Mouse (Mus musculus): ENCODE measurements around the gene Fbxo8.

DNA sequence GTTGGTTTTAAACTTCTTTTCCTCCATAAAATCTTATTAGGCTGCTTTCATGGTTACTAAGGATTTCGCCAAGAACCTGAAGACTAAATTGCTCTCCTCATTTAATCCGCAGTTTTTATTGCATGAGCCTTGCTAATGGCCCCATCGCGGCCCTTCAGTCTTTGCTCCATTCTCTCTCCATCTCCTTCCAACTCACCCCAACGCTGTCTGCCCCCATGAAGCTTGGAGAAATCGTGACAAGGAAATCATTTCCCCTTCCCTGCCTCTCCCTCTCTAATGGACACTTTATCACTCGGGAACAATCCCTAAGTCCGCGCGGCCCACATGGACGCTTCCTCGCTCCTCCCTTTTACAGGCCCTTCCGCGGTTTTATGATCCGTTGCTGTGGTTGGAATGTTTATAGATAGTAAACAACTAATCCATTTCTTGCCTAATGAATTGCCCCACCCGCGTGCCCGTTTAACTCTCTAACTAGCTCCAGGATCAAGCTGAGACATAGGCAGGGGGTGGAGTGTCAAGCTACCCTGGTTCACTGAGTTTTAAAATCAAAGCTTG is 71.7 kb downstream of the Fbxo8 start:
- no peak for TF ChIP-seq BHLHE40 (IDR thresholded peaks at IDR 0.05; ENCODE audit: borderline replicate concordance, low read depth, low read length)
- no peak for TF ChIP-seq E2F4 (IDR thresholded peaks at IDR 0.05; ENCODE audit: borderline replicate concordance, low read depth, low read length)
- TF ChIP-seq CTCF (IDR thresholded peaks at IDR 0.05 in 2 of 3, conservative IDR thresholded peaks at IDR 0.05 in 1 of 3; ENCODE audit: control insufficient read depth in 1 of 3, insufficient read depth in 1 of 3, low read depth in 2 of 3, low read length in 3 of 3, poor library complexity in 1 of 3, severe bottlenecking in 1 of 3): no peak
- TF ChIP-seq RAD21 (IDR thresholded peaks at IDR 0.05; ENCODE audit: low read depth, low read length): no peak
- TF ChIP-seq CHD1 (IDR thresholded peaks at IDR 0.05; ENCODE audit: low read depth, low read length): no peak
- TF ChIP-seq GATA1 (IDR thresholded peaks at IDR 0.05; ENCODE audit: low read depth, low read length): no peak
- no peak for TF ChIP-seq POLR2AphosphoS5 (IDR thresholded peaks at IDR 0.05; ENCODE audit: borderline replicate concordance, low read depth, low read length)
- TF ChIP-seq MAX (IDR thresholded peaks at IDR 0.05; ENCODE audit: low read length): no peak
- TF ChIP-seq POLR2AphosphoS2 (IDR thresholded peaks at IDR 0.05; ENCODE audit: low read length): no peak
- TF ChIP-seq POLR2A (IDR thresholded peaks at IDR 0.05; ENCODE audit: control insufficient read depth in 1 of 2, insufficient read depth in 1 of 2, low read depth in 1 of 2, low read length in 2 of 2, poor library complexity in 1 of 2): no peak
- TF ChIP-seq TAL1 (IDR thresholded peaks at IDR 0.05; ENCODE audit: low read length): no peak
- TF ChIP-seq ETS1 (IDR thresholded peaks at IDR 0.05; ENCODE audit: low read depth, low read length): no peak
- no peak for TF ChIP-seq HCFC1 (IDR thresholded peaks at IDR 0.05; ENCODE audit: low read depth, low read length)
- TF ChIP-seq USF2 (IDR thresholded peaks at IDR 0.05; ENCODE audit: borderline replicate concordance in 1 of 2, insufficient read depth in 1 of 2, low read depth in 1 of 2, low read length in 2 of 2): no peak
